In the genomic region with DNA sequence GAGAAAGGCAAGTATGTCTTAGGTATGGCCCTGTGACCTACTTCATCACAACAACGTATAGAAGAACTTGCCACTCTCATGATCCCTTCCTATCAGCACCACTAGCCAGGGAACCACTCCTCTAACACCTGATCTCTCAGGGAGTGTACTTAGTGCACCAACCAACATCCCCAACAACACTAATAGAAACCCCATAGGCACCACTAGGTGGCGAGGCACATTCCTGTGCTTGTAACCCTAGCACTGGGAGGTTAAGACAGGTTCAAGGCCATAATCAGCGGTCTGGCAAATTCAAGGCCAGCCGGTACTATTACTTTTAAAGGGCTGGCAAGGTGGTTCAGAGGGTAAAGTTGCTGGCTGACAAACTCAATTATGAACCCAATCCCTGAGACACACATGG, we compare ENCODE assay signal across 9 mouse cellular contexts. TPM values are rescaled to one million over a fixed set of nuclear protein-coding genes. Genes with fewer than 3 reads are reported as not detected.
DNase-seq lines count a peak whose midpoint lies in the region; ATAC-seq and TF ChIP-seq lines count a peak whose summit lies in the region.
"Had no signal": no experiment of that assay in that cellular context is flagged by ENCODE, and none has a peak within 500 bp of the region (broad histone marks: within the 10 kb centered on the region; RNA-seq: fewer than 3 reads in every experiment).

No protein-coding gene starts in this region.

- TF ChIP-seq CTCF in thymus, adult 2 months (IDR thresholded peaks at IDR 0.05; ENCODE audit: borderline replicate concordance, control insufficient read depth, extremely low read depth, insufficient read depth, low read length, poor library complexity), result no peak

- TF ChIP-seq POLR2A in thymus, adult 2 months (IDR thresholded peaks at IDR 0.05; ENCODE audit: control insufficient read depth, extremely low read depth, insufficient read depth, low read length, poor library complexity), result no peak

- H3K9ac ChIP-seq in liver, embryonic 13.5 days, result no peak overlapping the region
- H3K9ac ChIP-seq: midbrain, embryonic 12.5 days had no signal

- peaks cover 11% of the 10 kb centered on the region for H3K36me3 ChIP-seq in thymus, adult 2 months (ENCODE audit: control insufficient read depth, insufficient read depth, low read length)
- peaks cover 14% of the 10 kb centered on the region for H3K36me3 ChIP-seq in liver, embryonic 13.5 days

- no peaks in the 10 kb centered on the region for H3K27me3 ChIP-seq in thymus, adult 2 months (ENCODE audit: control insufficient read depth, insufficient read depth, low read length)
- peaks cover 4% of the 10 kb centered on the region; the same call in 1 of the 2 replicates for H3K27me3 ChIP-seq in liver, embryonic 13.5 days

- H3K9me3 ChIP-seq in liver, embryonic 13.5 days (replicated peaks), result no peaks in the 10 kb centered on the region
- H3K9me3 ChIP-seq: midbrain, embryonic 12.5 days had no signal

- 0 out of 2 replicates have a peak, but pooled peaks have one; percentile 36 for ATAC-seq in liver, embryonic 13.5 days (ENCODE audit: low read depth)

- DNase-seq in cerebellum, adult 18-20 months, result peak; percentile 21 to 22
- DNase-seq in cerebellum, adult 9-11 months, result no peak
- peak; percentile 27 for DNase-seq in thymus, adult 2 months
- no peak for DNase-seq in thymus, adult 18-20 months
- DNase-seq in liver, embryonic 13.5 days, result no peak
- DNase-seq in thymus, postnatal 4 days, result peak; percentile 54
- DNase-seq in frontal cortex, postnatal 25 days (ENCODE audit: low spot score in 2 of 2), result no peak
- DNase-seq in spleen, postnatal 4 days (ENCODE audit: low spot score in 2 of 2), result no peak

- H3K4me1 ChIP-seq in thymus, adult 2 months (replicated peaks; ENCODE audit: control insufficient read depth, insufficient read depth, low read length), result no peaks in the 10 kb centered on the region
- 0 out of 2 replicates have a peak, but pooled peaks cover under 1% of the 10 kb centered on the region for H3K4me1 ChIP-seq in liver, embryonic 13.5 days (replicated peaks)

- 67% methylated on average over 4 of the region's 4 CpGs for WGBS in thymus, adult 2 months
- WGBS in liver, embryonic 13.5 days (ENCODE audit: insufficient replicate concordance), result 37% methylated on average over 4 of the region's 4 CpGs

- no peak overlapping the region for H3K4me3 ChIP-seq in thymus, adult 2 months (ENCODE audit: control insufficient read depth, insufficient read depth, low read length)
- H3K4me3 ChIP-seq in liver, embryonic 13.5 days (replicated peaks), result no peak overlapping the region
- H3K4me3 ChIP-seq: midbrain, embryonic 12.5 days had no signal

- H3K4me2 ChIP-seq in liver, embryonic 13.5 days, result no peak overlapping the region
- H3K4me2 ChIP-seq: midbrain, embryonic 12.5 days had no signal

- H3K27ac ChIP-seq in thymus, adult 2 months (ENCODE audit: control insufficient read depth, insufficient read depth, low read length), result no peak overlapping the region
- H3K27ac ChIP-seq in liver, embryonic 13.5 days, result no peak overlapping the region
- H3K27ac ChIP-seq: midbrain, embryonic 12.5 days had no signal

RNA-seq across cellular contexts. Expression of gene Sntb2, which starts 8.3 kb away (rescaled TPM):
- 4.5 and 4.6 TPM in 2 replicates for polyA plus RNA-seq in thymus, adult 2 months (2012; rRNA removed)
- polyA plus RNA-seq in liver, embryonic 13.5 days (2015; fragmentation: Nextera tagmentation; extraction: Ambion mirVana), result 1.4 and 1.6 TPM in 2 replicates

RNA-seq across cellular contexts. Expression of gene Utp4, which starts 33.8 kb away (rescaled TPM):
- polyA plus RNA-seq in thymus, adult 2 months (2012; rRNA removed), result 35.8 and 36.6 TPM in 2 replicates
- 57.4 and 62.3 TPM in 2 replicates for polyA plus RNA-seq in liver, embryonic 13.5 days (2015; fragmentation: Nextera tagmentation; extraction: Ambion mirVana)

RNA-seq across cellular contexts. Expression of gene Has3, which starts 57.2 kb away (rescaled TPM):
- 1.4 and 2.0 TPM in 2 replicates for polyA plus RNA-seq in thymus, adult 2 months (2012; rRNA removed)
- polyA plus RNA-seq in liver, embryonic 13.5 days (2015; fragmentation: Nextera tagmentation; extraction: Ambion mirVana), result 0.02 TPM in 1 of 2 replicates, not detected in the other

Comparison
In these comparisons a context has a peak if more than half of its experiments do, and no peak if none do; other contexts are left out.
1. DNase-seq: peak in cerebellum, adult 18-20 months (2 of 2), thymus, adult 2 months (single experiment) and thymus, postnatal 4 days (single experiment); none in cerebellum, adult 9-11 months (single experiment), thymus, adult 18-20 months (0 of 2), liver, embryonic 13.5 days (single experiment), frontal cortex, postnatal 25 days (0 of 2) and spleen, postnatal 4 days (0 of 2).